Mouse (Mus musculus): ENCODE data around the gene Olfr1423.
"Not testable (repeated sequence)": the region's sequence is repeated elsewhere in the genome, so short reads cannot be mapped to it uniquely, and the experiment has no call there.

The Olfr1423 gene

GRCm38 (mm10) chr19:12041217-12041616 is at the start of gene Olfr1423:
Gene Olfr1423, minus strand, starts transcription at chr19:12041317.
- no peak for DNase-seq (ENCODE audit: extremely low spot score)

GRCm38 (mm10) chr19:12077631-12078030 is 36.5 kb upstream of the Olfr1423 start, which contains the start of gene Olfr1425:
Gene Olfr1425, minus strand, starts transcription at chr19:12077731.
- not testable (repeated sequence) for DNase-seq (ENCODE audit: extremely low spot score)

GRCm38 (mm10) chr19:12069546-12069945 is 28.4 kb upstream of the Olfr1423 start:
- DNase-seq (ENCODE audit: extremely low spot score) = not testable (repeated sequence)

- DNase-seq (ENCODE audit: extremely low spot score) = not testable (repeated sequence)
Observed at GRCm38 (mm10) chr19:12067806-12068205, 26.7 kb upstream of the Olfr1423 start.

GRCm38 (mm10) chr19:12062582-12062981 is 21.5 kb upstream of the Olfr1423 start, which contains the start of gene Olfr1424:
Gene Olfr1424, minus strand, starts transcription at chr19:12062682.
- not testable (repeated sequence) for DNase-seq (ENCODE audit: extremely low spot score)

GRCm38 (mm10) chr19:12043163-12043562 is 2.0 kb upstream of the Olfr1423 start:
- no peak for DNase-seq (ENCODE audit: extremely low spot score)

GRCm38 (mm10) chr19:12037727-12038126 is 3.4 kb downstream of the Olfr1423 start:
- DNase-seq (ENCODE audit: extremely low spot score) = no peak

GRCm38 (mm10) chr19:12026606-12027005 is 14.5 kb downstream of the Olfr1423 start:
- DNase-seq (ENCODE audit: extremely low spot score) = no peak

- DNase-seq (ENCODE audit: extremely low spot score) = no peak
Observed at GRCm38 (mm10) chr19:12025333-12025732, 15.8 kb downstream of the Olfr1423 start.

- DNase-seq (ENCODE audit: extremely low spot score) = no peak
Observed at GRCm38 (mm10) chr19:12024149-12024548, 17.0 kb downstream of the Olfr1423 start.

GRCm38 (mm10) chr19:12016192-12016591 is 24.9 kb downstream of the Olfr1423 start:
- DNase-seq (ENCODE audit: extremely low spot score) = no peak

- DNase-seq (ENCODE audit: extremely low spot score) = no peak
Observed at GRCm38 (mm10) chr19:12015708-12016107, 25.4 kb downstream of the Olfr1423 start.

- DNase-seq (ENCODE audit: extremely low spot score) = peak; percentile 64
Observed at GRCm38 (mm10) chr19:12013228-12013627, 27.9 kb downstream of the Olfr1423 start.

- DNase-seq (ENCODE audit: extremely low spot score) = no peak
Observed at GRCm38 (mm10) chr19:12012615-12013014, 28.5 kb downstream of the Olfr1423 start.

GRCm38 (mm10) chr19:12011560-12012556 is 29.3 kb downstream of the Olfr1423 start:
- DNase-seq (ENCODE audit: extremely low spot score) = peak; percentile 99

GRCm38 (mm10) chr19:12010916-12011559 is 30.1 kb downstream of the Olfr1423 start:
- DNase-seq (ENCODE audit: extremely low spot score) = peak; percentile 87

- peak; percentile 87 for DNase-seq (ENCODE audit: extremely low spot score)
Observed at GRCm38 (mm10) chr19:12010281-12010771, 30.8 kb downstream of the Olfr1423 start.

- DNase-seq (ENCODE audit: extremely low spot score) = peak; percentile 92
Observed at GRCm38 (mm10) chr19:12009501-12010280, 31.4 kb downstream of the Olfr1423 start.

- peak; percentile 70 for DNase-seq (ENCODE audit: extremely low spot score)
Observed at GRCm38 (mm10) chr19:12008410-12009380, 32.4 kb downstream of the Olfr1423 start.
